Mouse (Mus musculus): Measurements from ENCODE around the gene Rnf182.

The Rnf182 gene

DNA sequence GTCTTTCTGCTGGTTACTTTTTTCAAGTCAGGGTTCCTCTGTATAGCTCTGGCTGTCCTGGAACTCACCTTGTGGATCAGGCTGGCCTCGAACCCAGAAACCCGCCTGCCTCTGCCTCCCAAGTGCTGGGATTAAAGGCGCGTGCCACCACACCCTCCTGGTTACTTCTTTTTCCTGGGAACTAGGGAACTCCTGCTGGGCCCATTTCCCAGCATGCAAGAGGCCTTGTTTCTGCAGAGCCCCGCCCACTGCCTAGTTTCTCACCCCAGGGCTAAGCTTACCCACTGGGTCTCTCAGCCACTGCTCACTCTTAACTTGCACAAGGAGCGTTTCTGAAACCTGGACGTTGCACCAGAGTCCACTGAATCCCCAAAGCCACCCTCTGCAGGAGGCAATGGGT is 80.5 kb downstream of the Rnf182 start:
- DNase-seq (ENCODE audit: low read depth, low spot score) = no peak

DNA sequence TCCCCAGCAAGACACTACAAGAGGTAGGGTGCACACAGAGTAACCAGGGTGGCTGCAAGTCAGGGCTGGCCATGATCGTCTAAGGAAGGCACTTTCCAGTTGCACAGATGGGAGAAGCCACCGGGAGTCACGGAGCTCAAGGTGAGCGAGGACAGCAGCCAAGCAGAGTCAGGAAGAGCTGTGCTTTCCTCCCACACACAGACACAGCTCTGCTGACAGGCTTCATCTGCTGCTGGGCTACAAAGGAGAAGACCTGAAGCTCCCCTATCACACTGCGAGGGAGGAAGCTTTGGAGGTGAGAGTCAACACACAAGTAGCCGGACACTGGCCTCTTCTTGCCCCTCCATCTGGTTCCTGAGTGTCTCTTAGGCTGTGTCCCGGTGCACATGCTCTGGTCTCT is 83.0 kb downstream of the Rnf182 start:
- no peak for DNase-seq (ENCODE audit: low read depth, low spot score)

DNA sequence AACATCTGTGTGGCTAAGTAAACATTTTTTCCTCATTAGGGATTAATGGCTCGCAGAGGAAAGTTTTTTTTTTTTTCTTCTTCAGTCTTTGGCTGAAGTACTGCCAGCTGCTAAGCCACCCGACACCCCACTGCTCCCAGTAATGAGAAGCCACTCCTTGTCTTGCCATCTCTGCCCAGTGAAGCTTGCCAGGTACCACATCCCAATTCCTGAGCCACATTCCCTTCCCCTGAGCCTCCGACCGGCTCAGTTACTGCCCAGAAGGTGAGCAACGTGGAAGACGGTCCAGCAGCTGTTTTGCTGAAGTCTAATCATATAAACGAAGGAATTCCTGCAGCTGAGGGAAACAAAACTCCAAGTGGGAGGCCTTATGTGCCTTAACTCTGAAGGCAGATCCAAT is 88.0 kb downstream of the Rnf182 start:
- no peak for DNase-seq (ENCODE audit: low read depth, low spot score)

DNA sequence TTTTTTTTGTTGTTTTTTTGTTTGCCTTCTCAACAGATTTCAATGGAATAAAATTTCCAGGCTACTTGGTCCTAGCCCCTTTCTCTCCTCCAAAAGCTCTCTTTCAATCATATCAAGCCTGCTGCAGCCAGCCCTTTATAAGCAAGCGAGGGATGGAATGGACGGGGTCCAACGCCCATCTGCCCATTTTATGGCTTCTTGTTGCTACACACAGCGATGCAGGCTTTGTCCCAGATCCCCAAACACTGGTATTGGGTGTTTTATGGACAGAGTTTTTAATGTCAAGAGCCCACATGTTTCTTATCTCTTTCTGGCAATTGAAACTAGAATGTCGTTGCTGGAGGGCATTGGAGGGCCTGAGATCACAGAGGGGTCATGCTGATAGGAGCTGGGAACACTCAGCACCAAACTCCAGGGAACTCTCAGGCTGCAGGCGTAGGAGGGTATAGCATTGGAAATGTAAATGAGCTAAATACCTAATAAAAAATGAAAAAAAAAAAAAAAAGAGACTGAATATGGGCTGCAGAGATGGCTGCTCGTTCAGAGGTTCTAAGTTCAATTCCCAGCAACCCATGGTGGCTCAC is 89.1 kb downstream of the Rnf182 start:
- no peak for DNase-seq (ENCODE audit: low read depth, low spot score)

DNA sequence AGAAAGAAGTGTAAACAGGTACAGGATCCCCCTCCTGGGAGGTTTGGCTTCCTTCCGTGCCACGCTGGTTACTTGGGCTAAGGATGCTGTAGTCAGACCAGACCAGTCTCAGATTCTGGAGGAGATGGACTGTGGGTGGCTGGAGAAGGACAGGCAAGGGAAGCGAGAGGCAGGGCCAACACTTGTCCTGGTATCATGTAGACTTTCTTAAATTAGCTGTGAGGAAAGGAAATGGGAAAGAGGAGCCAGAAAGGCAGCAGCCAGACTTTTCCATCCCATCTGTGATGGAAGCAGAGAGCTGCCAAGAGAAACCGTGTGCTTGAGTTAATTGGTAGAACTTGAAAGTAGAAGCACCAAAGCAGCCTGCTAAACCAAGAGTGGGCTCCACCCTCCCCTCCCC is 90.9 kb downstream of the Rnf182 start:
- no peak for DNase-seq (ENCODE audit: low read depth, low spot score)

DNA sequence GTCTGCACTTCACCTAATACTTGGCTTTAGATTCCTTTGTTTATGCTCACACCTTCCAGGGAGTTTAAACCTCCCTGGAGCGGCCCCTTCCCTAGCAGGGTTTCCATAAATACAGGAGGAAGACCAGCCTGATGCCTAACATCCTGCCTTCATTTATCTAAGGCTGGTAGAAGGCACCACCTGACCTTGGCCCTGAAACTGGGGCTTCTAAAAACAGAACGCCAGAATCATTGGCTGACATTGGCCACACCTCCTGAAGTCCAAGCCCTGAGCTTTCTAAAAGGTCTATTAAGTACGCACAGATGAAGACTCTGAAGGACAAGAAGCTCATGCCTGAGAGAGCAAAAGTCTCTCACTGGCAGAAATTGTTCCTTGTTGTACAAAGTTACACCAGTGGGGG is 94.0 kb downstream of the Rnf182 start:
- no peak for DNase-seq (ENCODE audit: low read depth, low spot score)

DNA sequence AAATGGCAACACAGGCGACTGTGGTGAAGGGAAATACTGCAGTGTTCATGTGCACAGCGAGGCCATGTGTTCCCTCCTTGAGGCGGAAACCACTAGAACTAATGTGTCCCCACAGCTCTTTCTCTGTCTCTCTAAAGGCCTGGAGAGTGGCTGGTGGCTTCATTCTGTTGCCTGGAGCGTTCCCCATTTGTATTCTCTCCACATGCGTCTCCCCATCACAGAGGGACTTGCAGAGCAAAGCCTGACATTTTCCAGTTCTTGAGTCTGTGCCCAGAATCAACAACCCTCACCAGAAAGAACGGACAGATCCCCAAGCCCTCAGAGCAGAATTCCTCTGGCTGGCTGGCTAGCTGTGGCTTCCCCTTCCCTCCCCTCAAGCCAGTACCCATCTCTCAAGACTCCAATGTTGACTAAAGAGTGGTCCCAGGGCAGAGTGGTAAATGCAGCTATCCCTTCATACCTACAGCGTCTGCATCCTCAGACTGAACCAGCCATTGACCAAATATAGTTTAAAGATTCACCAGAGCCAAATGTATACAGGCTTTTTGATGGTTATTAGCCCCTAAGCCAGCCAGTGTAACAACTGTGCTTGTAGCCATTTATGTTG is 96.3 kb downstream of the Rnf182 start:
- DNase-seq (ENCODE audit: low read depth, low spot score) = no peak

DNA sequence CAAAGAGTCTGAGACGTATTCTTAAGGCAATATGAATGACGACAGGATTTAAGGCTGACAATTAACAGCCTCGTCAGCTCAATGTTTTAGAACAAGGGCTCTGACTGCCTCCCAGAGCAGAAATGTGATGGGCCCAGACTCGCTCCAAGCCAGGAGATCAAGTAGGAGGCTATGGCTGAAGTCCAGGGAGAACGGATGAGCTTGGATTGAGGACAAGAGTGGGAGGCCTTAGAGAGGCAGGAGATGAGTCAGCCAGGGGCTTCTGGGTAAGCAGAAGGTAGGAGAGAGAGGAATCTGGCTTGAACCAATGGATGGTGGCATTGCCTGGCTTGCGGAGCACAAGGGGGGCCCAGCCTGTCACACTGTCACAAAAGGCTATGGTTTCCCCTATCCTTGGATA is 99.2 kb downstream of the Rnf182 start:
- DNase-seq (ENCODE audit: low read depth, low spot score) = no peak

DNA sequence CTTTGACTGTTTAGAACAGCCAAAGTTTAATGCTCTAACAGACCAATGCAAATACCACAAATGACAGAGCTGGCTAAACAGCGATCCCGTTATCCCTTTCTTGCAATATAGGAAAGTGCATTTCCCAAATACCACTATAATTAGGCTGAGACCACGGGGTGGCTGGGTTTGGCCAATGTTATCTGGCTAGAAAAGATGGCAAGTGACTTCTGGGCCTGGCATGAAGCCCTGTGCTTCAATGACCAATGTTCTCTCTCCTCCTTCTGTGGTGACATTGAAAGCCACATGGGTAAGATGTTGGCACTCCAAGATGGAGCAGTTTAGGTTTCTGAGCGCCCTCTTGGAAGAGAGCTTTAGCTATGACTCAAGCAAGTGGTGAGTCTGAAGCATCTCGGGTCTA is 100.0 kb downstream of the Rnf182 start:
- no peak for DNase-seq (ENCODE audit: low read depth, low spot score)

DNA sequence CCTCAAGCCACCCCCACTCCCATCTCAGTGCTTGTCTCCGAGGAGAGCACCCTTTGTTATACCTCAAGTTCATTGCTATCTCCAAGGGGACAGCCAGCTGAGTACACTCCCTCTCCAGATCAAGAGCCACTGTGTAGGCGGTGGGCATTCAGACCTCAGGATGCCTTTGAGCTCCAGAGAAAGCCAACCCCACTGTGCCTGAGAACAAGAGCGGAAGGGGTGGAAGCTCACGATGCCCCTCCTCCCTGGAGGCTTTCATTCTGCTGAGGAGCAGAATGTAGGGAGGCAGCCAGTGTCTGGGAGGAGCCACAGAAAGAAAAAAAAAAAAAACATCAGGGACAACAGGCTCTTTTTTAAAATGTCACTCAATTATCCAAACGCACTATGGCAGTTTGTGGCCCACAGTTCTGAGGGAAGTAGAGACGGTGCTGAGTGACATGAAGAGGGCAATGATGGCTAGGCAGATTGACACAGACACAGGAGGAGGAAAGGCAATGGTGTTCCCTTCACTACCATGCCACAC is 101.1 kb downstream of the Rnf182 start:
- no peak for DNase-seq (ENCODE audit: low read depth, low spot score)

DNA sequence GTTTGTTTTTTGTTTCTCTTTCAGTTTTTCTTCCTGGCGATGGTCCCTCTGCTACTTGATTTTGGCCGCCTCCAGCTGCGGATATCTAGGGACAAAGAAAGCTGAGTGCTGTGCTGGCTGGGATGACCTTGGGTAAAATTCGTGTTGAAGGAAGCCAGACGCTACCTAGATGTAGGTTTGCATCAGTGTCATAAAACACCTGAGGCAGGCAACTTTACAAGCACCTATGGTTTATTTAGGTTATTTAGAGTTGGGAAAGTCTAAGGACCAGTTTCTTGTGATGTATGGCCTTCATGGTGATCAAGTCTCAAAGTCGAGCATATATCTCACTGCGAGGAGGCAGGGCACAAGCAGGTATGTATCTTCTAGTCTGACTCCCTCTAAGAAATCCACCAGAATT is 102.7 kb downstream of the Rnf182 start:
- no peak for DNase-seq (ENCODE audit: low read depth, low spot score)

DNA sequence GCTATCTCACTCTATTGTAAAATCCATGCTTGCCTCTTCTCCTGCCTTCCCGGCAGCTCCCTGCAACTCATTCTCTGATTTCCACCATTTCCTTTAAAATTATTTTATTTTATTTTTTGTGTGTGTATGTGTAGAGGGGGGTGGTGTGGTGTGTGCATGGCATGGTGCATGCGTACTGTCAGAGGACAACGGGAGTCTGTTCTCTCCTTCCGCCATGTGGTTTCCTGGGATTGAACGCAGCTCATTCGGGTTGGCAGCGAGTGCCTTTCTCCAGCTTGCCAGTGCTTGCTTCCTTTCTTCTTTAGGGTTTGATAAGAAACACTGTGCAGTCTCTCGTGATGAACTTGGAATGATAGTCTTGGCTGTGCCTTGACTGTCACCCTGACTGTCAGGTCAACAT is 105.0 kb downstream of the Rnf182 start:
- DNase-seq (ENCODE audit: low read depth, low spot score) = no peak
